Mouse (Mus musculus): ENCODE measurements around the gene Zbed4. TPM values are rescaled to one million over a fixed set of nuclear protein-coding genes. Genes with fewer than 3 reads are reported as not detected.

Zbed4 gene
- polyA plus RNA-seq, 1 experiment from 2014 or later = 3.6 TPM

GRCm38 (mm10) chr15:88827991-88828799 is 76.7 kb downstream of the Zbed4 start:
- Histone ChIP-seq H3K27me3 (ENCODE audit: insufficient read depth, low read length) (no peaks in the 10 kb centered on the region), H3K27ac (ENCODE audit: low read depth) (no peak overlapping the region), H3K4me3 (ENCODE audit: low read depth, low read length) (no peak overlapping the region), H3K9ac (replicated peaks) (no peak overlapping the region), H3K36me3 (replicated peaks; ENCODE audit: insufficient read depth, low read length) (peaks cover 19% of the 10 kb centered on the region; the same call in 1 of the 2 replicates), H3K4me2 (ENCODE audit: low read depth, low read length) (no peak overlapping the region), H3K9me3 (ENCODE audit: low read length) (no peaks in the 10 kb centered on the region), H3K4me1 (ENCODE audit: insufficient read depth) (peaks cover 14% of the 10 kb centered on the region)
- DNase-seq = peak; percentile 81
- peak; percentile 70 for ATAC-seq
- TF ChIP-seq CTCF (IDR thresholded peaks at IDR 0.05; ENCODE audit: low read depth) = peak; percentile 62
- no peak for TF ChIP-seq EP300 (IDR thresholded peaks at IDR 0.05; ENCODE audit: low read depth)
- 24% methylated on average over 9 of the region's 9 CpGs for WGBS (ENCODE audit: insufficient replicate concordance)

GRCm38 (mm10) chr15:88828800-88829705 is 77.6 kb downstream of the Zbed4 start:
- H3K27me3 ChIP-seq (ENCODE audit: insufficient read depth, low read length) = no peaks in the 10 kb centered on the region
- H3K9me3 ChIP-seq (ENCODE audit: low read length) = no peaks in the 10 kb centered on the region
- H3K36me3 ChIP-seq (replicated peaks; ENCODE audit: insufficient read depth, low read length) = peaks cover 13% of the 10 kb centered on the region; the same call in 1 of the 2 replicates
- peaks cover 14% of the 10 kb centered on the region for H3K4me1 ChIP-seq (ENCODE audit: insufficient read depth)
- TF ChIP-seq CTCF (IDR thresholded peaks at IDR 0.05; ENCODE audit: low read depth) (peak; percentile 92), EP300 (IDR thresholded peaks at IDR 0.05; ENCODE audit: low read depth) (no peak)
- peak; percentile 90 for DNase-seq
- H3K4me2 ChIP-seq (ENCODE audit: low read depth, low read length) = no peak overlapping the region
- WGBS (ENCODE audit: insufficient replicate concordance) = 59% methylated on average over 15 of the region's 17 CpGs
- no peak overlapping the region for H3K27ac ChIP-seq (ENCODE audit: low read depth)
- peak; percentile 77 for ATAC-seq
- no peak overlapping the region for H3K4me3 ChIP-seq (ENCODE audit: low read depth, low read length)
- H3K9ac ChIP-seq (replicated peaks) = no peak overlapping the region

- Histone ChIP-seq H3K9ac (replicated peaks) (no peak overlapping the region), H3K36me3 (replicated peaks; ENCODE audit: insufficient read depth, low read length) (0 out of 2 replicates have a peak, but pooled peaks cover 8% of the 10 kb centered on the region), H3K4me3 (ENCODE audit: low read depth, low read length) (no peak overlapping the region), H3K4me1 (ENCODE audit: insufficient read depth) (peaks cover 14% of the 10 kb centered on the region), H3K9me3 (ENCODE audit: low read length) (no peaks in the 10 kb centered on the region), H3K27ac (ENCODE audit: low read depth) (peak overlapping the region; percentile 89), H3K27me3 (ENCODE audit: insufficient read depth, low read length) (no peaks in the 10 kb centered on the region), H3K4me2 (ENCODE audit: low read depth, low read length) (no peak overlapping the region)
- TF ChIP-seq CTCF (IDR thresholded peaks at IDR 0.05; ENCODE audit: low read depth) = no peak
- TF ChIP-seq EP300 (IDR thresholded peaks at IDR 0.05; ENCODE audit: low read depth) = no peak
- DNase-seq (no peak), ATAC-seq (no peak)
- WGBS (ENCODE audit: insufficient replicate concordance) = 60% methylated on average over 6 of the region's 6 CpGs
These were observed 78.5 kb downstream of the Zbed4 start for GRCm38 (mm10) chr15:88829791-88830440.

- Histone ChIP-seq H3K9ac (replicated peaks) (no peak overlapping the region), H3K27me3 (ENCODE audit: insufficient read depth, low read length) (no peaks in the 10 kb centered on the region), H3K4me1 (ENCODE audit: insufficient read depth) (peaks cover 14% of the 10 kb centered on the region), H3K36me3 (replicated peaks; ENCODE audit: insufficient read depth, low read length) (0 out of 2 replicates have a peak, but pooled peaks cover 6% of the 10 kb centered on the region), H3K27ac (ENCODE audit: low read depth) (peak overlapping the region; percentile 89), H3K4me3 (ENCODE audit: low read depth, low read length) (no peak overlapping the region), H3K4me2 (ENCODE audit: low read depth, low read length) (no peak overlapping the region), H3K9me3 (ENCODE audit: low read length) (no peaks in the 10 kb centered on the region)
- 69% methylated on average over 5 of the region's 5 CpGs for WGBS (ENCODE audit: insufficient replicate concordance)
- TF ChIP-seq EP300 (IDR thresholded peaks at IDR 0.05; ENCODE audit: low read depth) (no peak), CTCF (IDR thresholded peaks at IDR 0.05; ENCODE audit: low read depth) (no peak)
- no peak for ATAC-seq
- DNase-seq = no peak
These were observed 79.2 kb downstream of the Zbed4 start for GRCm38 (mm10) chr15:88830696-88831095.

GRCm38 (mm10) chr15:88831482-88831881 is 80.0 kb downstream of the Zbed4 start:
- Histone ChIP-seq H3K27ac (ENCODE audit: low read depth) (peak overlapping the region; percentile 89), H3K9ac (replicated peaks) (no peak overlapping the region), H3K4me1 (ENCODE audit: insufficient read depth) (peaks cover 14% of the 10 kb centered on the region), H3K4me2 (ENCODE audit: low read depth, low read length) (no peak overlapping the region), H3K27me3 (ENCODE audit: insufficient read depth, low read length) (no peaks in the 10 kb centered on the region), H3K9me3 (ENCODE audit: low read length) (no peaks in the 10 kb centered on the region), H3K4me3 (ENCODE audit: low read depth, low read length) (no peak overlapping the region), H3K36me3 (replicated peaks; ENCODE audit: insufficient read depth, low read length) (0 out of 2 replicates have a peak, but pooled peaks cover 3% of the 10 kb centered on the region)
- peak; percentile 53 for ATAC-seq
- 38% methylated on average over 5 of the region's 5 CpGs for WGBS (ENCODE audit: insufficient replicate concordance)
- DNase-seq = peak; percentile 84
- TF ChIP-seq CTCF (IDR thresholded peaks at IDR 0.05; ENCODE audit: low read depth) = no peak
- peak; percentile 70 for TF ChIP-seq EP300 (IDR thresholded peaks at IDR 0.05; ENCODE audit: low read depth)
